Mouse (Mus musculus): ENCODE measurements around the gene Prmt1.
A peak's percentile ranks its signal among the peaks of the same experiment; 100 is the strongest.

Prmt1 gene

GRCm38 (mm10) chr7:45012011-45012410 lies 25.6 kb upstream of the Prmt1 start:
- DNase-seq: no peak

GRCm38 (mm10) chr7:45008411-45008810 lies 22.0 kb upstream of the Prmt1 start:
- DNase-seq: no peak

DNA sequence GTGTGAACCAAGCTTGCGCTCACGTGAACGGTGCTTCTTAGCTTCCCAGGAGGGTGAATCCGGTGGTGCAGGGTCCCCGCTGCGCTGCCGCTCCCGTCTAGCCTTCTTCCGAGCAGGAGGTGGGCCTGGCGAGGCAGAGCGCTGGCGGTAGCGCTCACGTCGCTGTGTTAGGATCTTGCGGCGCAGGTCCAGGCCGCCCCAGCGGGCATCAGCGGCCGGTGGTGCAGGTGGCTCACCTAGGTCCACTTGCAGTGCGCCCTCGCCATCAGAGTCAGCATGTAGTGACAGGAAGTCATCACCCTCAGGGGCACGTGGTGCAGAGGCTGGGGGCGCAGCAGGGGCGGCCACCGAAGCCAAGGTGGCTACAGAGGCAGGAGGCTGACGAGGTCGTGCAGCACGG lies 21.5 kb upstream of the Prmt1 start:
- DNase-seq: no peak

DNA sequence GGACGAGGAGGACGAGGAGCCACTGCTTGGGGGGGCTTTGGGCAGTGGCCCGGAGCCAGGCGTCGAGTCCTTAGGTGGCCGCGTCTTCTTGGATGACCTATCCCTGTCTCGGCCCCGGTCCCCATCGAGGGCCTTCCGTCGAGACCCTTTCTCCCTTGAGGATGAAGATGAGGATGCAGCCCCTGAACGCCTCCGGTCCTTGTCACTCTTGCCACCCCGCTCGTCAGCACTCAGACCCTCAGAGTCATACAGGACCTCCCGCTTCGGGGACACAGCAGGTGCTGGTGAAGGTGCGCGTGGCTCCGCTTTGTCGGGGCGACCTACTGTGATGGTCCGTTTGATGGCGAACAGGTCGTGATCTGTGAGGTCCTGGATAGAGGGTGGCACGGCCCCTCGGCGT lies 20.8 kb upstream of the Prmt1 start:
- no peak for DNase-seq

DNA sequence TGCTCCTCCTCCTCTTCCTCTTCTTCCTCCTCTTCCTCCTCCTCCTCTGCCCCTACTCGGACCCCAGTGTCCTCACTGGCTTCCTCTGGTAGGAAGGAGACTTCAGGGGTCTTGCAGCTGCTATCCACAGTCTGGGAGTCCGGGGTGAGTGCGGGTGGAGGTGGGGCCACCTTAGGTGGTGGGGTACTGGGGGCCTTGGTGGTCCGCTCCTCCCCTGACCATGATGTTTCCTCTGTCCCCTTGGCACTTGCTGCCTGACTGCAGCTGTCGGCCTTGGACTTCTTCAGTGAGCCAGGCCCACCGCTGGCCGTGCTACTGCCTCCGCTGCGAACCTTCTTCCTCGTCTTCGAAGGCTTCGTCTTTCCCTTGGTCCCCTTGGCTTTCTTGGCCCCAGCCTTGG lies 20.1 kb upstream of the Prmt1 start:
- DNase-seq: no peak

GRCm38 (mm10) chr7:45005321-45005992 lies 19.1 kb upstream of the Prmt1 start:
- no peak for DNase-seq

- no peak for DNase-seq
Measured at GRCm38 (mm10) chr7:45004546-45004945, 18.2 kb upstream of the Prmt1 start.

GRCm38 (mm10) chr7:45002440-45002839 lies 16.1 kb upstream of the Prmt1 start:
- DNase-seq: no peak

- DNase-seq: no peak
Measured at GRCm38 (mm10) chr7:45000539-45001114, 14.3 kb upstream of the Prmt1 start.

- DNase-seq: no peak
Measured at GRCm38 (mm10) chr7:44999753-45000152, 13.4 kb upstream of the Prmt1 start.

- peak; percentile 53 for DNase-seq
Measured at GRCm38 (mm10) chr7:44998501-44998955, 12.2 kb upstream of the Prmt1 start, which contains the start of gene Bcl2l12. Bcl2l12 (minus strand) TSS chr7:44998712.

- DNase-seq: no peak
Measured at GRCm38 (mm10) chr7:44997940-44998428, 11.6 kb upstream of the Prmt1 start.

DNA sequence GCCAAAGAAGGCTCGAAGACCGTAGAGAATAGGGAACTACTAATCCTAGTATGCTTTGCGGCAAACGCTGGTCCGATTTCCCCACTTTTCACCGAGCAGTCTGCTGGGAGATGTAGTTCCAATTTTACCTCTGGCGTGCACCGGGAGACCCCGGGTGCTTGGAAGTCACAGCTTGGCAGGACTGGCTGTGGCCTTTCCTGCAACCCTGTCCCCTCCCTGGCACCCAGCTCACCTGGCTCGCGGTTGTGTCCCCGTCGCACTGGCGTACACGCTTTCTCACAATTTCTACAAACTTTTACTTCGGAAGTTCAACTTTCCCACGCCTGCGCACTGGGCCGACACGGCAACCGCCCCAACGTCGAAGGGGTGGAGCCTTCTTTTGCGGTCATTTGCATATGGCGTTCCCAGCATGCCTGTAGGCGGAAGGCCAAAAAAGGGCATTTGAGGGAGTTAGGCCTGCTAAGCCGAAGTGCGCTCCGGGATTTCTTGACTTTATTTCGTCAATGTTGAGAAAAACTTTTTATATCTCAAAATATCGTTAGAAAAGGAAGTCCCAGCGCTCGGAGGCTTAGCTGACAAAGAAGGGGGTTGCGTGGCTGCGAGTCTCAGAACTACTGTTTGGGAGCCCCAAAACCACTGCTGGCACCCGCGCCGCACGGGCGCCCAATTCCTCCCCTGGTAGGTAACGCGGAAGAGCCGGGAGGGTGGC lies 11.0 kb upstream of the Prmt1 start, which contains the start of gene Irf3:
TSS of gene Irf3 (plus strand) at position 418 of the 709 bp plus-strand sequence.
- DNase-seq: peak; percentile 98

- DNase-seq: peak; percentile 37
Measured at GRCm38 (mm10) chr7:44996672-44997071, 10.3 kb upstream of the Prmt1 start.

DNA sequence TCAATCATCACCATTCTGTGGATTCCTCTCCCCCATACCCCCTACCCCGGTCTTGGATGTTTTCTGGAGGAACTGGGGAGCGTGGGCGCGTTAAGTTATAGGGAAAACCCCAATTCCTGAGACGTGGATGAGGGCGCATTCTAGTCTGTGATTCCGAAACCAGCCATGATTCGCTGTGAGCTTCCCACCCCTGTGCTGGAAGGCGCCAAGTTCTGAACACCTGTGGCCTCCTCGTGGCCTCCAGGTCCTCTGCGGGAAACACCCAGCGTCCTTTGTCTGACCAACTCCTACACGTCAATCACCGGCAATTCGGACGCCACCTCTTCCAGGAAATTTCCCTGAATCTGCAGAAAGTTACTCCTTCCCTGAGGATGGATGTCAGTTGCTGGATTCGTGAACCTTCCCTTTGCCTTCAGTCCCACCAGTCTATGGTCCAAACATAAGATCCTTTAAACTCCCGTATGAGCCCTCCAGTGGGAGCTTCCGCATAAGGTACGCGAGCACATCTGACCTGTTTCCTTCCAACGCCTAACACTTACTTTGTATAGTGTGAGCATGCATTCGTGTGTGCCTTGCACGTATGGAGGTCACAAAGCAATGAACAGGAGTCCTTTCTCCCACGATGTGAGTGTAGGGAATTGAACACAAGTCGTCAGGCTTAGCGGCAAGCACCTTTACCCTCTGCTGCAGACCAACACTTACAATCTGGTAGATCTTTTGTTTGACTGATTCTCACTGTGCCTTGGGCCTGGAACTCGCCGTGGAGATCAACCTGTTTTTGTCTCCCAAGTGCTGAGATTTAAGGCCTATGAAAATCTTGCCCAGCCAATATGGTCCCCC lies 731 bp upstream of the Prmt1 start:
- no peak for DNase-seq

- DNase-seq: peak; percentile 75
Measured at GRCm38 (mm10) chr7:44985595-44986191, 675 bp downstream of the Prmt1 start.

DNA sequence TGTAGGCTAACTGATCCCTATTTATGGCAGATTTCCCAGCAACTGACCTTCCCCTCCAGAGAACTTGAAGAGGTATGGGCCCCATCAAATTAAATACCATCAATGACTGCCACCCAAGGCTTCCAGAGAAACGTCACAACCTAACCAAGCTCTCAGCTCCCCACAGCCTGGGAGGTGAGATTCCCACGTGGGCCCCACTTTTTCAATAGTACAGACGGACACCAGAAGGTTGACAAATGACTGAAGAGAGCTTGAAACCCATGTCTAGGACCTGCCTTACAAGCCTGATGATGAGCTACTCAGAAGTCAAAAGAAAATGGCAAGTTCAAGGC lies 1.6 kb downstream of the Prmt1 start:
- no peak for DNase-seq

GRCm38 (mm10) chr7:44983944-44984832 lies 2.2 kb downstream of the Prmt1 start:
- DNase-seq: no peak

- DNase-seq: peak; percentile 94
Measured at GRCm38 (mm10) chr7:44983085-44983484, 3.3 kb downstream of the Prmt1 start.

GRCm38 (mm10) chr7:44981539-44981938 lies 4.8 kb downstream of the Prmt1 start:
- DNase-seq: no peak

DNA sequence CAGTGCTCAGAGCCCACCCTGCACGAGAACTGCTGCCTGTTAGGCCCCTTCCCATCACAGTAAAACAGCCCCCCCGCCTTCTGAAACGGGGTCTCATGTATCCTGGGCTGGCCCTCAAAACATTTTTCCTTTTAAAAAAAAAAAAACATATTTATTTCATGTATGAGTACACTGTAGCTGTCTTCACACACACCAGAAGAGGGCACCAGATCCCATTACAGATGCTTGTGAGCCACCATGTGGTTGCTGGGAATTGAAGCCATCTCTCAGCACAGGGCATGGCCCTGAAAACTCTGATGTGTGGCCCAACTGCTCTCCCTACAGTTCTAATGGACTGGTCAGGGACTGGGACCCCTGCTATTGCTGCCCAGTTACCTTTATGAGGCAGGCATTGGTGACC lies 8.1 kb downstream of the Prmt1 start:
- DNase-seq: no peak

DNA sequence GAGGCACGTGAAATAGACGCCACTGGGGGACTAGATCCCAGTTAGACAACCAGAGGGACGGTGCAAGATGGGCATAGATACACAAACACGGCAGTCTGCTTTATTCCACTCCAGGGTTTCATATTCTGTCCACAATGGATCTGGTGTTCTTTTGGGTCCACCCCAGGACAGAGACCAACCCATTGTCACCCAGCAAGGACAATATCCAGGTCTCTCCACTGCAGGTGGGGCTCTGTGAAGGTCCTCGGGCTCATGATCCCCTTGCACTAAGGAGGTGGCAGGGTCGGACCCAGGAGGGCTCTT lies 11.3 kb downstream of the Prmt1 start:
- DNase-seq: no peak

Data from thymus, postnatal 4 days (tissue).